Mouse (Mus musculus) stomach, embryonic 14.5 days (tissue): Measurements from ENCODE around the gene Hadhb. TPM values are rescaled to one million over a fixed set of nuclear protein-coding genes. Genes with fewer than 3 reads are reported as not detected.

Experiments used
- ATAC-seq: fragments of 200-750 bp; cut with Nextera tagmentation; 2 replicates; pipeline ENCODE4 v1.8.0; 2017; ENCODE audit warnings: low read depth, moderate TSS enrichment; ENCODE audit not compliant: insufficient number of reproducible peaks, insufficient read depth, low FRiP score
- H3K27ac ChIP-seq: fragments of 300-500 bp; sonication (generic); 2 replicates; pipeline ENCODE4 v1.5.1; 2014; ENCODE audit warnings: mild to moderate bottlenecking, low read length, moderate library complexity, mixed read lengths
- H3K27me3 ChIP-seq: fragments of 300-500 bp; sonication (generic); 2 replicates; pipeline ENCODE4 v1.6.1; 2014; ENCODE audit warnings: low read length, control low read depth, mixed read lengths; ENCODE audit not compliant: control insufficient read depth, insufficient read depth
- H3K36me3 ChIP-seq: fragments of 300-500 bp; sonication (generic); 2 replicates; pipeline ENCODE4 v1.6.1; 2014; ENCODE audit warnings: mild to moderate bottlenecking, control low read depth, low read length, moderate library complexity, mixed read lengths; ENCODE audit not compliant: control insufficient read depth, insufficient read depth
- H3K4me1 ChIP-seq: fragments of 300-500 bp; sonication (generic); 2 replicates; pipeline ENCODE4 v1.6.1; 2014; ENCODE audit warnings: low read length, control low read depth, mixed read lengths; ENCODE audit not compliant: control insufficient read depth, insufficient read depth
- H3K4me2 ChIP-seq: fragments of 300-500 bp; sonication (generic); replicated peaks from 2 replicates; pipeline ENCODE4 v1.6.1; 2014; ENCODE audit warnings: low read depth, low read length, control low read depth
- H3K4me3 ChIP-seq: fragments of 300-500 bp; sonication (generic); 2 replicates; pipeline ENCODE4 v1.5.1; 2014; ENCODE audit warnings: low read depth, low read length, control low read depth
- H3K9ac ChIP-seq: fragments of 300-500 bp; sonication (generic); replicated peaks from 2 replicates; pipeline ENCODE4 v1.6.1; 2014; ENCODE audit warnings: low read depth, mild to moderate bottlenecking, control low read depth, low read length, moderate library complexity, mixed read lengths
- H3K9me3 ChIP-seq: fragments of 300-500 bp; sonication (generic); 2 replicates; pipeline ENCODE4 v1.6.1; 2016; ENCODE audit warnings: low read depth, low read length, control low read depth; ENCODE audit not compliant: control insufficient read depth
- WGBS: fragments of 180-500 bp; shearing (Covaris S2); extraction: QIAGEN DNeasy Blood & Tissue Kit; methylation state at CpG from one replicate; pipeline ENCODE4 v1.1.7; 2014; 5-methylcytosine and 5-hydroxymethylcytosine counted together
- polyA plus RNA-seq: library from polyadenylated mRNA; unstranded; fragments of >200 nt; fragmentation: Nextera tagmentation; extraction: Ambion mirVana; gene quantifications from 2 replicates; pipeline ENCODE4 v1.2.1, GENCODE M21; 2014

Gene Hadhb
- polyA plus RNA-seq, 1 experiment from 2014 or later = 134 TPM

GRCm38 (mm10) chr5:30111126-30111525 is 43.9 kb upstream of the Hadhb start:
- Histone ChIP-seq H3K27me3 (peaks cover 3% of the 10 kb centered on the region; the same call in 1 of the 2 replicates), H3K4me1 (peaks cover 14% of the 10 kb centered on the region), H3K4me2 (peak overlapping the region; percentile 40), H3K36me3 (no peaks in the 10 kb centered on the region), H3K9ac (no peak overlapping the region), H3K9me3 (no peaks in the 10 kb centered on the region), H3K4me3 (peak overlapping the region; percentile 11; the same call in 1 of the 2 replicates), H3K27ac (no peak overlapping the region)
- ATAC-seq = peak; percentile 29; the same call in 1 of the 2 replicates
- WGBS = 1% methylated on average over 18 of the region's 18 CpGs

- Histone ChIP-seq H3K27ac (no peak overlapping the region), H3K9ac (no peak overlapping the region), H3K27me3 (0 out of 2 replicates have a peak, but pooled peaks cover 3% of the 10 kb centered on the region), H3K4me2 (peak overlapping the region; percentile 40), H3K4me1 (peaks cover 14% of the 10 kb centered on the region), H3K36me3 (no peaks in the 10 kb centered on the region), H3K4me3 (no peak overlapping the region), H3K9me3 (no peaks in the 10 kb centered on the region)
- WGBS = 79% methylated on average over 3 of the region's 3 CpGs
- no peak for ATAC-seq
These were observed 43.3 kb upstream of the Hadhb start for GRCm38 (mm10) chr5:30111771-30112170.

GRCm38 (mm10) chr5:30112533-30113068 is 42.4 kb upstream of the Hadhb start:
- 85% methylated on average over 3 of the region's 3 CpGs for WGBS
- peaks cover 14% of the 10 kb centered on the region for H3K4me1 ChIP-seq
- H3K36me3 ChIP-seq = no peaks in the 10 kb centered on the region
- no peak overlapping the region for H3K4me3 ChIP-seq
- H3K9ac ChIP-seq = no peak overlapping the region
- no peak overlapping the region for H3K27ac ChIP-seq
- 0 out of 2 replicates have a peak, but pooled peaks cover 3% of the 10 kb centered on the region for H3K27me3 ChIP-seq
- H3K4me2 ChIP-seq = no peak overlapping the region
- ATAC-seq = no peak
- no peaks in the 10 kb centered on the region for H3K9me3 ChIP-seq

DNA sequence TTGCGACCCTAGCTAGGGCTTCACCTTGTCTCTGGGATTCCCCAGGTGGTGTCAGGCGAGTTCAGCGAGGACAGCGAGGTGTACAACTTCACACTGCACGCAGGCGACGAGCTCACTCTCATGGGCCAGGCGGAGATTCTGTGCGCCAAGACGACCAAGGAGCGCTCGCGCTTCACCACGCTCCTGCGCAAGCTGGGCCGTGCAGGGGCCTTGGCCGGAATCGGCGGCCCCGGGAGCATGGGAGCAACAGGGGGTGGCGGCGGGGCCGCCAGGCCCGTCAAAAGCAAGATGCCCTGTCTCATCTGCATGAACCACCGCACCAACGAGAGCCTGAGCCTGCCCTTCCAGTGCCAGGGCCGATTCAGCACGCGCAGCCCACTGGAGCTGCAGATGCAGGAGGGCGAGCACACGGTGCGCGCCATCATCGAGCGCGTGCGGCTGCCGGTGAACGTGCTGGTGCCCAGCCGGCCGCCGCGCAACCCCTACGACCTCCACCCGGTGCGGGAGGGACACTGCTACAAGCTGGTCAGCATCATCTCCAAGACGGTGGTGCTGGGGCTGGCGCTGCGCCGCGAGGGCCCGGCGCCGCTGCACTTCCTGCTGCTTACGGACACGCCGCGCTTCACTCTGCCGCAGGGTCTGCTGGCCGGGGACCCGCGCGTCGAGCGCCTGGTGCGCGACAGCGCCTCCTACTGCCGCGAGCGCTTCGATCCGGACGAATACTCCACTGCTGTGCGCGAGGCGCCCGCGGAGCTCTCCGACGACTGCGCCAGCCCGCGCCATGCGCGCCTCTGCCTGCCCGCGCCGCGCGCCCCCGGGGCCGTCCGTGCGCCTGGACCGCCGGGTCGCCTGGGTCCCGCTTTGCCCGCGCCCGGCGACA is 40.9 kb upstream of the Hadhb start:
- 1% methylated on average over 94 of the region's 103 CpGs for WGBS
- Histone ChIP-seq H3K9ac (peak overlapping the region; percentile 53), H3K36me3 (peaks cover 8% of the 10 kb centered on the region; the same call in 1 of the 2 replicates), H3K4me2 (peak overlapping the region; percentile 97), H3K9me3 (no peaks in the 10 kb centered on the region), H3K4me3 (peak overlapping the region; percentile 50), H3K4me1 (peaks cover 14% of the 10 kb centered on the region), H3K27ac (no peak overlapping the region), H3K27me3 (0 out of 2 replicates have a peak, but pooled peaks cover 3% of the 10 kb centered on the region)
- ATAC-seq = peak; percentile 78

DNA sequence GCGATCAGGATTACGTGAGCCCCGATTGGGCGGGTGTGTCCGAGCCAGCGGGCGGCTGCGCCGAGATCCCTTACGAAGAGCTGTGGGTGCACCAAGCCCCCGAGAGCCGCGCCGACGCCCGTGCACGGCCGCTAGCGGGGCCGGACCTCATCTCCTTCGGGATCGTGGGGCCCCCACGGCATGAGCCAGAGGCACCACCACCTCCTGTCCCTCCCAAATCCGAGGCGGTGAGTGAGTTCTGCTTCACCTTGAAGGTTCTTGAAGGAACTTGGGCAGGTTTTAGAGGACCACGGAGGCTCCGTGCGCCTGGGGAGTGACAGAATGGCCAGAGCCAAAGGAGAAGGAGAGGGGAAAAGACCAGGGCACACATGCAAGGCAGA is 40.3 kb upstream of the Hadhb start:
- Histone ChIP-seq H3K9ac (peak overlapping the region; percentile 42; the same call in 1 of the 2 replicates), H3K4me3 (peak overlapping the region; percentile 50), H3K27me3 (0 out of 2 replicates have a peak, but pooled peaks cover 3% of the 10 kb centered on the region), H3K4me2 (peak overlapping the region; percentile 97), H3K36me3 (peaks cover 14% of the 10 kb centered on the region; the same call in 1 of the 2 replicates), H3K4me1 (peaks cover 14% of the 10 kb centered on the region), H3K27ac (no peak overlapping the region), H3K9me3 (no peaks in the 10 kb centered on the region)
- 2% methylated on average over 28 of the region's 28 CpGs for WGBS
- ATAC-seq = no peak

GRCm38 (mm10) chr5:30115718-30116117 is 39.3 kb upstream of the Hadhb start:
- Histone ChIP-seq H3K27me3 (0 out of 2 replicates have a peak, but pooled peaks cover 3% of the 10 kb centered on the region), H3K4me3 (no peak overlapping the region), H3K9ac (no peak overlapping the region), H3K4me1 (peaks cover 9% of the 10 kb centered on the region; the same call in 1 of the 2 replicates), H3K27ac (no peak overlapping the region), H3K4me2 (no peak overlapping the region), H3K9me3 (no peaks in the 10 kb centered on the region), H3K36me3 (peaks cover 24% of the 10 kb centered on the region)
- WGBS = 29% methylated on average over 10 of the region's 10 CpGs
- ATAC-seq = no peak

- WGBS = 67% methylated on average over 1 of the region's 1 CpGs
- no peaks in the 10 kb centered on the region for H3K9me3 ChIP-seq
- H3K27me3 ChIP-seq = 0 out of 2 replicates have a peak, but pooled peaks cover 3% of the 10 kb centered on the region
- H3K9ac ChIP-seq = no peak overlapping the region
- H3K4me2 ChIP-seq = no peak overlapping the region
- no peak for ATAC-seq
- no peak overlapping the region for H3K4me3 ChIP-seq
- peaks cover 46% of the 10 kb centered on the region for H3K36me3 ChIP-seq
- no peak overlapping the region for H3K27ac ChIP-seq
- H3K4me1 ChIP-seq = no peaks in the 10 kb centered on the region
These were observed 37.0 kb upstream of the Hadhb start for GRCm38 (mm10) chr5:30118018-30118417.

- Histone ChIP-seq H3K9ac (no peak overlapping the region), H3K27me3 (no peaks in the 10 kb centered on the region), H3K9me3 (no peaks in the 10 kb centered on the region), H3K4me2 (no peak overlapping the region), H3K4me3 (no peak overlapping the region), H3K36me3 (peaks cover 55% of the 10 kb centered on the region), H3K27ac (no peak overlapping the region), H3K4me1 (no peaks in the 10 kb centered on the region)
- ATAC-seq = no peak
- WGBS = 88% methylated on average over 6 of the region's 6 CpGs
These were observed 35.9 kb upstream of the Hadhb start for GRCm38 (mm10) chr5:30119163-30119562.
